Mouse (Mus musculus): ENCODE data around the gene Ceacam10. TPM values are rescaled to one million over a fixed set of nuclear protein-coding genes. Genes with fewer than 3 reads are reported as not detected.

Gene Ceacam10
- polyA plus RNA-seq, 1 experiment from 2014 or later: 0.56 TPM

- Histone ChIP-seq H3K4me1 (ENCODE audit: control insufficient read depth, insufficient read depth, low read length) (no peaks in the 10 kb centered on the region), H3K27ac (replicated peaks; ENCODE audit: low read depth, low read length) (no peak overlapping the region), H3K9ac (ENCODE audit: low read depth, low read length) (no peak overlapping the region), H3K27me3 (replicated peaks; ENCODE audit: control insufficient read depth, insufficient read depth, low read length) (no peaks in the 10 kb centered on the region), H3K36me3 (ENCODE audit: control insufficient read depth, insufficient read depth, low read length) (no peaks in the 10 kb centered on the region), H3K4me2 (ENCODE audit: low read depth, low read length) (no peak overlapping the region), H3K4me3 (ENCODE audit: low read depth, low read length) (no peak overlapping the region), H3K9me3 (ENCODE audit: control insufficient read depth, low read length) (no peaks in the 10 kb centered on the region)
- DNase-seq (ENCODE audit: low spot score) (no peak), ATAC-seq (ENCODE audit: low read depth) (no peak)
Observed at GRCm38 (mm10) chr7:24771361-24771760, 5.6 kb upstream of the Ceacam10 start.

- no peak overlapping the region for H3K4me3 ChIP-seq (ENCODE audit: low read depth, low read length)
- no peak overlapping the region for H3K9ac ChIP-seq (ENCODE audit: low read depth, low read length)
- DNase-seq (ENCODE audit: low spot score): no peak
- no peaks in the 10 kb centered on the region for H3K9me3 ChIP-seq (ENCODE audit: control insufficient read depth, low read length)
- no peak overlapping the region for H3K4me2 ChIP-seq (ENCODE audit: low read depth, low read length)
- H3K27me3 ChIP-seq (replicated peaks; ENCODE audit: control insufficient read depth, insufficient read depth, low read length): no peaks in the 10 kb centered on the region
- WGBS: 62% methylated on average over 3 of the region's 3 CpGs
- no peak overlapping the region for H3K27ac ChIP-seq (replicated peaks; ENCODE audit: low read depth, low read length)
- no peaks in the 10 kb centered on the region for H3K36me3 ChIP-seq (ENCODE audit: control insufficient read depth, insufficient read depth, low read length)
- ATAC-seq (ENCODE audit: low read depth): no peak
- H3K4me1 ChIP-seq (ENCODE audit: control insufficient read depth, insufficient read depth, low read length): no peaks in the 10 kb centered on the region
Observed at GRCm38 (mm10) chr7:24773942-24774535, 3.0 kb upstream of the Ceacam10 start.

- WGBS: 69% methylated on average over 2 of the region's 2 CpGs
- Histone ChIP-seq H3K4me3 (ENCODE audit: low read depth, low read length) (no peak overlapping the region), H3K4me2 (ENCODE audit: low read depth, low read length) (no peak overlapping the region), H3K4me1 (ENCODE audit: control insufficient read depth, insufficient read depth, low read length) (no peaks in the 10 kb centered on the region), H3K9ac (ENCODE audit: low read depth, low read length) (no peak overlapping the region), H3K9me3 (ENCODE audit: control insufficient read depth, low read length) (no peaks in the 10 kb centered on the region), H3K27me3 (replicated peaks; ENCODE audit: control insufficient read depth, insufficient read depth, low read length) (no peaks in the 10 kb centered on the region), H3K36me3 (ENCODE audit: control insufficient read depth, insufficient read depth, low read length) (no peaks in the 10 kb centered on the region), H3K27ac (replicated peaks; ENCODE audit: low read depth, low read length) (no peak overlapping the region)
- DNase-seq (ENCODE audit: low spot score) (no peak), ATAC-seq (ENCODE audit: low read depth) (no peak)
Observed at GRCm38 (mm10) chr7:24776145-24776544, 861 bp upstream of the Ceacam10 start.

GRCm38 (mm10) chr7:24797918-24798317, 20.9 kb downstream of the Ceacam10 start:
- H3K27ac ChIP-seq (replicated peaks; ENCODE audit: low read depth, low read length): no peak overlapping the region
- H3K36me3 ChIP-seq (ENCODE audit: control insufficient read depth, insufficient read depth, low read length): no peaks in the 10 kb centered on the region
- no peak overlapping the region for H3K4me2 ChIP-seq (ENCODE audit: low read depth, low read length)
- DNase-seq (ENCODE audit: low spot score) (no peak), ATAC-seq (ENCODE audit: low read depth) (no peak)
- WGBS: 87% methylated on average over 1 of the region's 1 CpGs
- H3K9me3 ChIP-seq (ENCODE audit: control insufficient read depth, low read length): peaks cover 18% of the 10 kb centered on the region; the same call in 1 of the 2 replicates
- H3K4me1 ChIP-seq (ENCODE audit: control insufficient read depth, insufficient read depth, low read length): no peaks in the 10 kb centered on the region
- H3K4me3 ChIP-seq (ENCODE audit: low read depth, low read length): no peak overlapping the region
- no peaks in the 10 kb centered on the region for H3K27me3 ChIP-seq (replicated peaks; ENCODE audit: control insufficient read depth, insufficient read depth, low read length)
- no peak overlapping the region for H3K9ac ChIP-seq (ENCODE audit: low read depth, low read length)

- Histone ChIP-seq H3K27ac (replicated peaks; ENCODE audit: low read depth, low read length) (no peak overlapping the region), H3K9ac (ENCODE audit: low read depth, low read length) (no peak overlapping the region), H3K9me3 (ENCODE audit: control insufficient read depth, low read length) (no peaks in the 10 kb centered on the region), H3K4me1 (ENCODE audit: control insufficient read depth, insufficient read depth, low read length) (no peaks in the 10 kb centered on the region), H3K27me3 (replicated peaks; ENCODE audit: control insufficient read depth, insufficient read depth, low read length) (no peaks in the 10 kb centered on the region), H3K4me3 (ENCODE audit: low read depth, low read length) (no peak overlapping the region), H3K36me3 (ENCODE audit: control insufficient read depth, insufficient read depth, low read length) (no peaks in the 10 kb centered on the region), H3K4me2 (ENCODE audit: low read depth, low read length) (no peak overlapping the region)
- no peak for DNase-seq (ENCODE audit: low spot score)
- 70% methylated on average over 7 of the region's 7 CpGs for WGBS
- ATAC-seq (ENCODE audit: low read depth): no peak
Observed at GRCm38 (mm10) chr7:24802149-24802767, 25.3 kb downstream of the Ceacam10 start.

GRCm38 (mm10) chr7:24804826-24805225, 27.8 kb downstream of the Ceacam10 start:
- H3K4me1 ChIP-seq (ENCODE audit: control insufficient read depth, insufficient read depth, low read length): no peaks in the 10 kb centered on the region
- no peak overlapping the region for H3K4me2 ChIP-seq (ENCODE audit: low read depth, low read length)
- no peak overlapping the region for H3K27ac ChIP-seq (replicated peaks; ENCODE audit: low read depth, low read length)
- H3K4me3 ChIP-seq (ENCODE audit: low read depth, low read length): no peak overlapping the region
- ATAC-seq (ENCODE audit: low read depth): no peak
- H3K9ac ChIP-seq (ENCODE audit: low read depth, low read length): no peak overlapping the region
- no peak for DNase-seq (ENCODE audit: low spot score)
- H3K27me3 ChIP-seq (replicated peaks; ENCODE audit: control insufficient read depth, insufficient read depth, low read length): no peaks in the 10 kb centered on the region
- no peaks in the 10 kb centered on the region for H3K36me3 ChIP-seq (ENCODE audit: control insufficient read depth, insufficient read depth, low read length)
- no peaks in the 10 kb centered on the region for H3K9me3 ChIP-seq (ENCODE audit: control insufficient read depth, low read length)
- WGBS: 57% methylated on average over 6 of the region's 6 CpGs

- no peaks in the 10 kb centered on the region for H3K27me3 ChIP-seq (replicated peaks; ENCODE audit: control insufficient read depth, insufficient read depth, low read length)
- H3K9ac ChIP-seq (ENCODE audit: low read depth, low read length): no peak overlapping the region
- no peak overlapping the region for H3K4me2 ChIP-seq (ENCODE audit: low read depth, low read length)
- DNase-seq (ENCODE audit: low spot score) (no peak), ATAC-seq (ENCODE audit: low read depth) (no peak)
- no peak overlapping the region for H3K27ac ChIP-seq (replicated peaks; ENCODE audit: low read depth, low read length)
- WGBS: 40% methylated on average over 2 of the region's 2 CpGs
- H3K9me3 ChIP-seq (ENCODE audit: control insufficient read depth, low read length): no peaks in the 10 kb centered on the region
- no peaks in the 10 kb centered on the region for H3K36me3 ChIP-seq (ENCODE audit: control insufficient read depth, insufficient read depth, low read length)
- H3K4me1 ChIP-seq (ENCODE audit: control insufficient read depth, insufficient read depth, low read length): no peaks in the 10 kb centered on the region
- no peak overlapping the region for H3K4me3 ChIP-seq (ENCODE audit: low read depth, low read length)
Observed at GRCm38 (mm10) chr7:24809041-24809440, 32.0 kb downstream of the Ceacam10 start.

- Histone ChIP-seq H3K9me3 (ENCODE audit: control insufficient read depth, low read length) (no peaks in the 10 kb centered on the region), H3K27me3 (replicated peaks; ENCODE audit: control insufficient read depth, insufficient read depth, low read length) (no peaks in the 10 kb centered on the region), H3K4me3 (ENCODE audit: low read depth, low read length) (no peak overlapping the region), H3K27ac (replicated peaks; ENCODE audit: low read depth, low read length) (no peak overlapping the region), H3K9ac (ENCODE audit: low read depth, low read length) (no peak overlapping the region), H3K36me3 (ENCODE audit: control insufficient read depth, insufficient read depth, low read length) (no peaks in the 10 kb centered on the region), H3K4me1 (ENCODE audit: control insufficient read depth, insufficient read depth, low read length) (no peaks in the 10 kb centered on the region), H3K4me2 (ENCODE audit: low read depth, low read length) (no peak overlapping the region)
- DNase-seq (ENCODE audit: low spot score): peak; percentile 54
- ATAC-seq (ENCODE audit: low read depth): peak; percentile 62; the same call in 1 of the 2 replicates
- WGBS: 3% methylated on average over 3 of the region's 3 CpGs
Observed at GRCm38 (mm10) chr7:24817502-24817901, 40.5 kb downstream of the Ceacam10 start.

- no peaks in the 10 kb centered on the region for H3K27me3 ChIP-seq (replicated peaks; ENCODE audit: control insufficient read depth, insufficient read depth, low read length)
- no peak overlapping the region for H3K9ac ChIP-seq (ENCODE audit: low read depth, low read length)
- ATAC-seq (ENCODE audit: low read depth): no peak
- no peak for DNase-seq (ENCODE audit: low spot score)
- no peaks in the 10 kb centered on the region for H3K36me3 ChIP-seq (ENCODE audit: control insufficient read depth, insufficient read depth, low read length)
- 55% methylated on average over 7 of the region's 7 CpGs for WGBS
- H3K4me2 ChIP-seq (ENCODE audit: low read depth, low read length): no peak overlapping the region
- H3K4me1 ChIP-seq (ENCODE audit: control insufficient read depth, insufficient read depth, low read length): no peaks in the 10 kb centered on the region
- H3K4me3 ChIP-seq (ENCODE audit: low read depth, low read length): no peak overlapping the region
- no peaks in the 10 kb centered on the region for H3K9me3 ChIP-seq (ENCODE audit: control insufficient read depth, low read length)
- H3K27ac ChIP-seq (replicated peaks; ENCODE audit: low read depth, low read length): no peak overlapping the region
Observed at GRCm38 (mm10) chr7:24824452-24824851, 47.4 kb downstream of the Ceacam10 start.

Data from embryonic facial prominence, embryonic 14.5 days (tissue).